Mouse (Mus musculus): ENCODE data around the gene Pced1b. TPM values are rescaled to one million over a fixed set of nuclear protein-coding genes. Genes with fewer than 3 reads are reported as not detected.

Gene Pced1b
- polyA plus RNA-seq, 1 experiment from 2014 or later: 5.5 TPM

- no peaks in the 10 kb centered on the region for H3K9me3 ChIP-seq (ENCODE audit: low read depth, low read length)
- ATAC-seq (ENCODE audit: insufficient read depth): peak; percentile 52; the same call in 1 of the 2 replicates
- TF ChIP-seq CTCF (IDR thresholded peaks at IDR 0.05; ENCODE audit: low read depth): no peak
- peaks cover 4% of the 10 kb centered on the region for H3K4me1 ChIP-seq (ENCODE audit: insufficient read depth)
- no peaks in the 10 kb centered on the region for H3K36me3 ChIP-seq (ENCODE audit: insufficient read depth)
- no peak overlapping the region for H3K4me3 ChIP-seq (ENCODE audit: low read depth, low read length)
- H3K27ac ChIP-seq (ENCODE audit: low read depth): no peak overlapping the region
- H3K27me3 ChIP-seq (ENCODE audit: insufficient read depth, low read length): no peaks in the 10 kb centered on the region
- 30% methylated on average over 8 of the region's 8 CpGs for WGBS
- H3K4me2 ChIP-seq: no peak overlapping the region
- H3K9ac ChIP-seq: no peak overlapping the region
- peak; percentile 80 for DNase-seq
Measured at GRCm38 (mm10) chr15:97267094-97267695, 20.3 kb downstream of the Pced1b start.

DNA sequence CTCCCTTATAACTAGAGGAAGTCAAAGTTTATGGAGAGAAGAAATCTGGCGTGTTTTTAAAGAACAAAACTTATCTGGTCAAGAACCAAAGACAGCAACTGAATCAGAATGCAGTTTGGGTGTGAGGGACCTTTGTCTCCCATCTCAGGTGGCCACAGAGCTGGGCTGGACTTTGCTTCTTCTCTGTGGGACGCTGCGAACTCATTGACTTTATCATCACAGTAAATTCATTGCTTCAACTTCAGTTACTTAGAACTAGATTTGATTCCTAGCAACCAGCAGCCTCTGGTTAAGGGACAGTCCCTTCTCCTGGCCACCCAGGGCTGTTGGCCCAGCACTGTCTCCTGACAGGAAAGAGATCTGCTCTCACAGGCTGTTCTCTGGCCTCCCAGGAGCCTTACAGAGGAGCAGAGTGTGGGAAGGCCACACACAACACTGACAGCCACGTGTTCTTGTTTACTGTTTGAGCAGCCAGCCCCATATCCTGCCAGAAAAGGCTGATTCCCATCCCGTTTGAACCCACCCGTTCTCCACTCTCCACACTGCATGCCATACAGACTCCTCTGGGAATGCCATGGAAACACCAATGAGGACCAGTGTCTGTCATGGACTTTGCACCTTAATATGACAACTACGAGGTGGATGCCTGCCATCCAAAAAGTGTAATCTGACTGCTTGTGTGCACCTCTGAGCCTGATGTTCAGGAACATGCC, 25.2 kb downstream of the Pced1b start:
- DNase-seq (peak; percentile 80), ATAC-seq (ENCODE audit: insufficient read depth) (peak; percentile 86)
- Histone ChIP-seq H3K9me3 (ENCODE audit: low read depth, low read length) (no peaks in the 10 kb centered on the region), H3K4me2 (no peak overlapping the region), H3K27ac (ENCODE audit: low read depth) (peak overlapping the region; percentile 8; the same call in 1 of the 2 replicates), H3K9ac (no peak overlapping the region), H3K36me3 (ENCODE audit: insufficient read depth) (no peaks in the 10 kb centered on the region), H3K4me3 (ENCODE audit: low read depth, low read length) (no peak overlapping the region), H3K4me1 (ENCODE audit: insufficient read depth) (no peaks in the 10 kb centered on the region; the same call in 1 of the 2 replicates), H3K27me3 (ENCODE audit: insufficient read depth, low read length) (no peaks in the 10 kb centered on the region)
- 37% methylated on average over 7 of the region's 7 CpGs for WGBS
- no peak for TF ChIP-seq CTCF (IDR thresholded peaks at IDR 0.05; ENCODE audit: low read depth)

DNA sequence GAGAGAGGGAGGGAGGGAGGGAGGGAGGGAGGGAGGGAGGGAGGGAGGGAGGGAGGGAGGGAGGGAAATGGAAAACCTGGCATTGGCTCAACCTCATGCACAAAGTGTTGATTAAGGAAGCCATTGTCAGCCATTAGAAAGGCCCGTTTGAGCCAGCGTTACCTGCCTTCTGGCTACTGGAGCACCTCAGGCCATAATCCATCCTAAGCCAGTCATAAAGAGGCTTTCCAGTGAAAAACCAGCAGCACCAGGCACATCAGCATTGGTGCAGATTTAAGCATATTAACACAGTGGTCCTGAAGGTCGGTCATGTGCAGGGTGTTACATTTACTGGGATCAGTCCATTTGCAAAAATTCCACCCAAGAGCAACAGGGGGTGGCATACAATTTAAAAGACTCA, 25.9 kb downstream of the Pced1b start:
- TF ChIP-seq CTCF (IDR thresholded peaks at IDR 0.05; ENCODE audit: low read depth): no peak
- no peaks in the 10 kb centered on the region for H3K27me3 ChIP-seq (ENCODE audit: insufficient read depth, low read length)
- no peak overlapping the region for H3K27ac ChIP-seq (ENCODE audit: low read depth)
- DNase-seq: no peak
- WGBS: 83% methylated on average over 3 of the region's 3 CpGs
- no peak for ATAC-seq (ENCODE audit: insufficient read depth)
- H3K9me3 ChIP-seq (ENCODE audit: low read depth, low read length): no peaks in the 10 kb centered on the region
- no peaks in the 10 kb centered on the region for H3K36me3 ChIP-seq (ENCODE audit: insufficient read depth)
- no peak overlapping the region for H3K4me2 ChIP-seq
- no peaks in the 10 kb centered on the region; the same call in 1 of the 2 replicates for H3K4me1 ChIP-seq (ENCODE audit: insufficient read depth)
- H3K9ac ChIP-seq: no peak overlapping the region
- no peak overlapping the region for H3K4me3 ChIP-seq (ENCODE audit: low read depth, low read length)

DNA sequence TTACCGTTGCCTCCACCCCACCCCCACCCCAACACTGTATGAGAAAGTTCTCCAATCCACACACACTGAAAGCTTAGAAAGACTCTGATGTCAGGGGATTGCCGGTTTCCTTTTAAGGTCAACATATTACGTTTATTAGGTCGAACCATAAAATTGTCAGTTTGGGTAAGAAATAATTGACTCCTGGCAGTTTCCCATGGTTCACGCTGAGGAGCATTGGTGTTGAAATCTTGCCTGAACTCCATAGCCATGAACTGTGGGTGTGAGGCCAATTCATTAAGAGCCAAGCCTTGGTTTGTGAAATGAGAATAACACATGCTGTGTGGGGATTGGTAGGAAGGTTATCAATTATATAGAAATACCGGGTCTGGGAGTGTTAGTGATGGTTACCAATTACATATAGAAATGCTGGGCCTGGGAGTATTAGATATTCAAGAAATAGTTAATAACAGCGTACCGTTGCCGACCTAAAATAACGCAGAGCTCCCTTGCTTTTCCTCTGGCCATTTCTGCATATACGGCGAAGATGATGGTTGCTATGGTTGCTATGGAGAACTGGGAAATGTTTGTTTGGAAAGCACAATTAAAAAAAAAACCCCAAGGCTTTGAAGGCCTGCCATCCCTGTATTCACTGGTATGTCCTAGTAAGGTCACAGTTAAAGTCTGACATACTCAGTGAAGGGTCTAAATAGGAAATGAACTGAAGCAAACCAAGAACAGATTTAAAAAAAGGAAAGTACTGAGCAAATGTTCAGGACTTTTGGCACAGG, 28.9 kb downstream of the Pced1b start:
- H3K27ac ChIP-seq (ENCODE audit: low read depth): no peak overlapping the region
- no peak overlapping the region for H3K4me3 ChIP-seq (ENCODE audit: low read depth, low read length)
- no peak for ATAC-seq (ENCODE audit: insufficient read depth)
- H3K4me2 ChIP-seq: no peak overlapping the region
- H3K9me3 ChIP-seq (ENCODE audit: low read depth, low read length): no peaks in the 10 kb centered on the region
- WGBS: 80% methylated on average over 12 of the region's 12 CpGs
- TF ChIP-seq CTCF (IDR thresholded peaks at IDR 0.05; ENCODE audit: low read depth): no peak
- no peaks in the 10 kb centered on the region for H3K27me3 ChIP-seq (ENCODE audit: insufficient read depth, low read length)
- peak; percentile 53 for DNase-seq
- H3K9ac ChIP-seq: no peak overlapping the region
- H3K36me3 ChIP-seq (ENCODE audit: insufficient read depth): no peaks in the 10 kb centered on the region
- H3K4me1 ChIP-seq (ENCODE audit: insufficient read depth): no peaks in the 10 kb centered on the region; the same call in 1 of the 2 replicates

DNA sequence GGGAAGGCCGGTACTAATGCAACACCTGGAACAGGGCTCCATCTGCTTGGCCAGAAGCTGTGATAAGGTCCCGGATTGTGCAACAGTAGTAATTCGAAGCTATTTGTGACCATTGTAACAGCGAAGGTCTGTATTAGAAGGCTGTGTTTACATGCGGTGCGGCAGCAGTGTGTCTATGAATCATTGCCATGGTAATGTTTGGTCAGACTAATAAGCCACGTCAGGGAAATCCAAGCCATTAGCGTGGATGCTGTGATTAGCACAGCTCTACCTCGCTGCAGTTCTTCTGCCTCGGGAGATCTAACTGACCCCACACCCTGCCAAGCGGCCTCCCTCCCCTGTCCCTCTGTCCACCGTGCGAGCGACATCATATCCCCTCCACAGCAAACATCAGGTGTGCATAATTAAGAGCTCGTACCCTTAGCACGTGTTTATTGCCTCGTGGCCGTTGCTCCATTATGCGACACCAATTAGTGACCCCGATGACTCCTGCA, 29.8 kb downstream of the Pced1b start:
- ATAC-seq (ENCODE audit: insufficient read depth) (no peak), DNase-seq (peak; percentile 11)
- H3K4me2 ChIP-seq: no peak overlapping the region

DNA sequence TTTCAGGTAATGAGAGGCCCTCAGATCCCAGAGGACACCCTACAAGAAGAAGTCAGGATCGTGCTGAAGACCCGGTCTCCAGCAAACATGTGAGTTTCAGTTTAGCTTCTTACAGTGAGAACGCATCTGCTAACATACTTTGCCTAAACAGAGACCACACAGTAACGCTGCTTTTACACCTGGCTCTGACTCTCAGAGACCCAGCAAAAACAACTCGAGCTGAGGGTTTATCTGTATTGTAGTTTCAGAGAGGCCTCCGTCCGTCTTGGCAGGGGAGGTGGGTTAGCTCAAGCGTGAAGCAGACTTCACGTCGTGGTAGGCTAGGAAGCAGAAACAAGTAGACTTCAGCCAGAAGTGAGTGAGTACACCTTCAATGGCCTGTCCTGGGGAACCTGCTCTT, 30.4 kb downstream of the Pced1b start:
- H3K9ac ChIP-seq: no peak overlapping the region
- DNase-seq: no peak
- 78% methylated on average over 10 of the region's 10 CpGs for WGBS
- no peak for ATAC-seq (ENCODE audit: insufficient read depth)
- H3K9me3 ChIP-seq (ENCODE audit: low read depth, low read length): no peaks in the 10 kb centered on the region
- no peaks in the 10 kb centered on the region for H3K27me3 ChIP-seq (ENCODE audit: insufficient read depth, low read length)
- no peaks in the 10 kb centered on the region for H3K4me1 ChIP-seq (ENCODE audit: insufficient read depth)
- no peak for TF ChIP-seq CTCF (IDR thresholded peaks at IDR 0.05; ENCODE audit: low read depth)
- no peak overlapping the region for H3K4me2 ChIP-seq
- no peak overlapping the region for H3K4me3 ChIP-seq (ENCODE audit: low read depth, low read length)
- H3K27ac ChIP-seq (ENCODE audit: low read depth): no peak overlapping the region
- H3K36me3 ChIP-seq (ENCODE audit: insufficient read depth): no peaks in the 10 kb centered on the region

More for the DNA sequence above, 29.8 kb downstream of the Pced1b start:
- H3K27me3 ChIP-seq (ENCODE audit: insufficient read depth, low read length): no peaks in the 10 kb centered on the region
- no peak overlapping the region for H3K4me3 ChIP-seq (ENCODE audit: low read depth, low read length)
- H3K9me3 ChIP-seq (ENCODE audit: low read depth, low read length): no peaks in the 10 kb centered on the region
- no peaks in the 10 kb centered on the region for H3K36me3 ChIP-seq (ENCODE audit: insufficient read depth)
- WGBS: 58% methylated on average over 20 of the region's 20 CpGs
- no peaks in the 10 kb centered on the region; the same call in 1 of the 2 replicates for H3K4me1 ChIP-seq (ENCODE audit: insufficient read depth)
- H3K9ac ChIP-seq: no peak overlapping the region
- no peak for TF ChIP-seq CTCF (IDR thresholded peaks at IDR 0.05; ENCODE audit: low read depth)
- no peak overlapping the region for H3K27ac ChIP-seq (ENCODE audit: low read depth)

Data from lung, embryonic 14.5 days (tissue).